Mouse (Mus musculus): ENCODE measurements around the gene Rex2. TPM values are rescaled to one million over a fixed set of nuclear protein-coding genes. Genes with fewer than 3 reads are reported as not detected.
"Not testable (repeated sequence)": the region's sequence is repeated elsewhere in the genome, so short reads cannot be mapped to it uniquely, and the experiment has no call there.

Rex2 gene
- polyA plus RNA-seq (2015; fragmentation: Nextera tagmentation; extraction: Ambion mirVana) = 0.04 TPM in 1 of 2 replicates, not detected in the other

GRCm38 (mm10) chr4:147021550-147021949 lies at the start of gene Rex2:
Gene Rex2 (plus strand): TSS chr4:147021850.
- H3K27ac ChIP-seq (ENCODE audit: low read depth); H3K9ac ChIP-seq (replicated peaks); ATAC-seq; H3K27me3 ChIP-seq (ENCODE audit: insufficient read depth, low read length); H3K4me1 ChIP-seq (ENCODE audit: insufficient read depth); H3K9me3 ChIP-seq (ENCODE audit: low read length); H3K36me3 ChIP-seq (replicated peaks; ENCODE audit: insufficient read depth, low read length); H3K4me3 ChIP-seq (ENCODE audit: low read depth, low read length); H3K4me2 ChIP-seq (ENCODE audit: low read depth, low read length); DNase-seq: not testable (repeated sequence)
- WGBS (ENCODE audit: insufficient replicate concordance) = no CpG with 5 or more reads among the region's 6 CpGs

GRCm38 (mm10) chr4:146976581-146976980 lies 45.1 kb upstream of the Rex2 start:
- H3K27me3 ChIP-seq (ENCODE audit: insufficient read depth, low read length); H3K4me2 ChIP-seq (ENCODE audit: low read depth, low read length); ATAC-seq; H3K4me1 ChIP-seq (ENCODE audit: insufficient read depth); H3K27ac ChIP-seq (ENCODE audit: low read depth); H3K4me3 ChIP-seq (ENCODE audit: low read depth, low read length); DNase-seq; H3K36me3 ChIP-seq (replicated peaks; ENCODE audit: insufficient read depth, low read length); H3K9me3 ChIP-seq (ENCODE audit: low read length); H3K9ac ChIP-seq (replicated peaks): not testable (repeated sequence)
- 20% methylated on average over 2 of the region's 2 CpGs for WGBS (ENCODE audit: insufficient replicate concordance)

GRCm38 (mm10) chr4:147018400-147018799 lies 3.2 kb upstream of the Rex2 start:
- H3K4me2 ChIP-seq (ENCODE audit: low read depth, low read length); H3K9me3 ChIP-seq (ENCODE audit: low read length); DNase-seq; H3K27ac ChIP-seq (ENCODE audit: low read depth); H3K4me3 ChIP-seq (ENCODE audit: low read depth, low read length); H3K9ac ChIP-seq (replicated peaks); H3K4me1 ChIP-seq (ENCODE audit: insufficient read depth); H3K27me3 ChIP-seq (ENCODE audit: insufficient read depth, low read length); ATAC-seq; H3K36me3 ChIP-seq (replicated peaks; ENCODE audit: insufficient read depth, low read length): not testable (repeated sequence)
- WGBS (ENCODE audit: insufficient replicate concordance) = no CpG with 5 or more reads among the region's 1 CpGs

GRCm38 (mm10) chr4:147026374-147026773 lies 4.7 kb downstream of the Rex2 start:
- not testable (repeated sequence) for H3K4me2 ChIP-seq (ENCODE audit: low read depth, low read length); H3K9me3 ChIP-seq (ENCODE audit: low read length); H3K27me3 ChIP-seq (ENCODE audit: insufficient read depth, low read length); H3K4me1 ChIP-seq (ENCODE audit: insufficient read depth); ATAC-seq; H3K27ac ChIP-seq (ENCODE audit: low read depth); H3K36me3 ChIP-seq (replicated peaks; ENCODE audit: insufficient read depth, low read length); H3K9ac ChIP-seq (replicated peaks); DNase-seq; H3K4me3 ChIP-seq (ENCODE audit: low read depth, low read length)
- 44% methylated on average over 1 of the region's 1 CpGs for WGBS (ENCODE audit: insufficient replicate concordance)

- WGBS (ENCODE audit: insufficient replicate concordance) = 81% methylated on average over 1 of the region's 2 CpGs
- not testable (repeated sequence) for H3K27ac ChIP-seq (ENCODE audit: low read depth); H3K27me3 ChIP-seq (ENCODE audit: insufficient read depth, low read length); H3K4me3 ChIP-seq (ENCODE audit: low read depth, low read length); H3K9ac ChIP-seq (replicated peaks); H3K4me2 ChIP-seq (ENCODE audit: low read depth, low read length); DNase-seq; H3K9me3 ChIP-seq (ENCODE audit: low read length); H3K36me3 ChIP-seq (replicated peaks; ENCODE audit: insufficient read depth, low read length); H3K4me1 ChIP-seq (ENCODE audit: insufficient read depth)
- ATAC-seq = peak; percentile 15; the same call in 1 of the 2 replicates
Measured at GRCm38 (mm10) chr4:147031308-147032036, 9.8 kb downstream of the Rex2 start.

GRCm38 (mm10) chr4:147063768-147064167 lies 42.1 kb downstream of the Rex2 start:
- not testable (repeated sequence) for ATAC-seq; H3K4me3 ChIP-seq (ENCODE audit: low read depth, low read length)

GRCm38 (mm10) chr4:147065861-147066260 lies 44.2 kb downstream of the Rex2 start:
- not testable (repeated sequence) for H3K4me2 ChIP-seq (ENCODE audit: low read depth, low read length); H3K4me1 ChIP-seq (ENCODE audit: insufficient read depth); H3K27me3 ChIP-seq (ENCODE audit: insufficient read depth, low read length); H3K9me3 ChIP-seq (ENCODE audit: low read length); ATAC-seq; H3K27ac ChIP-seq (ENCODE audit: low read depth); H3K4me3 ChIP-seq (ENCODE audit: low read depth, low read length); H3K36me3 ChIP-seq (replicated peaks; ENCODE audit: insufficient read depth, low read length); H3K9ac ChIP-seq (replicated peaks); DNase-seq
- 68% methylated on average over 1 of the region's 3 CpGs for WGBS (ENCODE audit: insufficient replicate concordance)

More at GRCm38 (mm10) chr4:147063768-147064167, 42.1 kb downstream of the Rex2 start:
- WGBS (ENCODE audit: insufficient replicate concordance) = 79% methylated on average over 2 of the region's 3 CpGs
- H3K36me3 ChIP-seq (replicated peaks; ENCODE audit: insufficient read depth, low read length); H3K4me1 ChIP-seq (ENCODE audit: insufficient read depth); H3K9ac ChIP-seq (replicated peaks); H3K27ac ChIP-seq (ENCODE audit: low read depth); DNase-seq; H3K27me3 ChIP-seq (ENCODE audit: insufficient read depth, low read length); H3K9me3 ChIP-seq (ENCODE audit: low read length); H3K4me2 ChIP-seq (ENCODE audit: low read depth, low read length): not testable (repeated sequence)

GRCm38 (mm10) chr4:147066380-147066779 lies 44.7 kb downstream of the Rex2 start:
- not testable (repeated sequence) for ATAC-seq

GRCm38 (mm10) chr4:147095641-147096040 lies 74.0 kb downstream of the Rex2 start:
- not testable (repeated sequence) for H3K9me3 ChIP-seq (ENCODE audit: low read length); H3K4me2 ChIP-seq (ENCODE audit: low read depth, low read length); H3K36me3 ChIP-seq (replicated peaks; ENCODE audit: insufficient read depth, low read length); H3K27ac ChIP-seq (ENCODE audit: low read depth); H3K4me3 ChIP-seq (ENCODE audit: low read depth, low read length); DNase-seq; ATAC-seq; H3K4me1 ChIP-seq (ENCODE audit: insufficient read depth); H3K27me3 ChIP-seq (ENCODE audit: insufficient read depth, low read length); H3K9ac ChIP-seq (replicated peaks)
- 49% methylated on average over 2 of the region's 2 CpGs for WGBS (ENCODE audit: insufficient replicate concordance)

More at GRCm38 (mm10) chr4:147066380-147066779, 44.7 kb downstream of the Rex2 start:
- H3K27me3 ChIP-seq (ENCODE audit: insufficient read depth, low read length); H3K4me3 ChIP-seq (ENCODE audit: low read depth, low read length); H3K9ac ChIP-seq (replicated peaks); DNase-seq; H3K9me3 ChIP-seq (ENCODE audit: low read length); H3K27ac ChIP-seq (ENCODE audit: low read depth); H3K36me3 ChIP-seq (replicated peaks; ENCODE audit: insufficient read depth, low read length); H3K4me2 ChIP-seq (ENCODE audit: low read depth, low read length); H3K4me1 ChIP-seq (ENCODE audit: insufficient read depth): not testable (repeated sequence)
- WGBS (ENCODE audit: insufficient replicate concordance) = 75% methylated on average over 1 of the region's 1 CpGs

All from liver, postnatal 0 days (tissue).